In genomic region chr11:22234739-22235138, GRCm38 (mm10) we compare ENCODE assay signal across 9 mouse cellular contexts.
A peak's percentile ranks its signal among the peaks of the same experiment; 100 is the strongest.
DNase-seq lines count a peak whose midpoint lies in the region; ATAC-seq and TF ChIP-seq lines count a peak whose summit lies in the region.
"Had no signal": no experiment of that assay in that cellular context is flagged by ENCODE, and none has a peak within 500 bp of the region (broad histone marks: within the 10 kb centered on the region; RNA-seq: fewer than 3 reads in every experiment).

No protein-coding gene starts in this region.

- 66% methylated on average over 1 of the region's 1 CpGs for WGBS in liver, embryonic 11.5 days

- TF ChIP-seq POLR2A in testis, adult 2 months (IDR thresholded peaks at IDR 0.05; ENCODE audit: control insufficient read depth, low read depth, low read length): no peak

- no peak overlapping the region for H3K4me2 ChIP-seq in liver, embryonic 11.5 days

- H3K9me3 ChIP-seq in liver, embryonic 11.5 days (ENCODE audit: control insufficient read depth, low read length): no peaks in the 10 kb centered on the region

- no peak overlapping the region for H3K9ac ChIP-seq in liver, embryonic 11.5 days (ENCODE audit: low read depth, low read length)

- H3K27ac ChIP-seq in testis, adult 2 months (ENCODE audit: control insufficient read depth, insufficient read depth, low read depth, low read length): no peak overlapping the region
- H3K27ac ChIP-seq in liver, embryonic 11.5 days (ENCODE audit: low read depth, low read length): no peak overlapping the region

- H3K4me1 ChIP-seq in testis, adult 2 months (ENCODE audit: control insufficient read depth, insufficient read depth, low read length): no peaks in the 10 kb centered on the region
- no peaks in the 10 kb centered on the region for H3K4me1 ChIP-seq in liver, embryonic 11.5 days (replicated peaks; ENCODE audit: control insufficient read depth, insufficient read depth, low read length)

- peak; percentile 54 for ATAC-seq in liver, embryonic 11.5 days (replicated peaks; ENCODE audit: low FRiP score)

- peak; percentile 8; the same call in 1 of the 2 replicates for TF ChIP-seq CTCF in testis, adult 2 months (IDR thresholded peaks at IDR 0.05; ENCODE audit: control insufficient read depth, insufficient read depth, insufficient replicate concordance, low read depth, low read length)

- H3K27me3 ChIP-seq in testis, adult 2 months (ENCODE audit: control insufficient read depth, insufficient read depth, low read length): no peaks in the 10 kb centered on the region
- no peaks in the 10 kb centered on the region for H3K27me3 ChIP-seq in liver, embryonic 11.5 days (replicated peaks; ENCODE audit: control insufficient read depth, insufficient read depth, low read length)

- no peaks in the 10 kb centered on the region for H3K36me3 ChIP-seq in testis, adult 2 months (ENCODE audit: control insufficient read depth, insufficient read depth, low read length)
- no peaks in the 10 kb centered on the region for H3K36me3 ChIP-seq in liver, embryonic 11.5 days (ENCODE audit: control insufficient read depth, insufficient read depth, low read length)

- peak; percentile 11 for DNase-seq in cerebellum, adult 11 months
- no peak for DNase-seq in cerebellum, adult 9-11 months
- no peak for DNase-seq in testis, postnatal 14 days (ENCODE audit: low spot score)
- DNase-seq in liver, embryonic 11.5 days (ENCODE audit: low spot score): no peak
- DNase-seq in retina, postnatal 1 day: no peak
- no peak for DNase-seq in layer of hippocampus, adult 9-11 months
- DNase-seq in urinary bladder, postnatal 10 days (ENCODE audit: low spot score): no peak

- no peak overlapping the region for H3K4me3 ChIP-seq in testis, adult 2 months (ENCODE audit: control insufficient read depth, low read depth, low read length)
- no peak overlapping the region for H3K4me3 ChIP-seq in liver, embryonic 11.5 days (ENCODE audit: low read depth, low read length)
- H3K4me3 ChIP-seq: erythroblast, embryonic 14.5 days had no signal
